ENCODE assay signal across 13 mouse cellular contexts in genomic region chr2:34260653-34261076, GRCm38 (mm10).
DNase-seq lines count a peak whose midpoint lies in the region; ATAC-seq and TF ChIP-seq lines count a peak whose summit lies in the region.
"Had no signal": no experiment of that assay in that cellular context is flagged by ENCODE, and none has a peak within 500 bp of the region (broad histone marks: within the 10 kb centered on the region; RNA-seq: fewer than 3 reads in every experiment).

No protein-coding gene starts in this region.

- H3K9me3 ChIP-seq in neural tube, embryonic 15.5 days (replicated peaks): no peaks in the 10 kb centered on the region
- H3K9me3 ChIP-seq in midbrain, embryonic 12.5 days: no peaks in the 10 kb centered on the region
- no peaks in the 10 kb centered on the region for H3K9me3 ChIP-seq in heart, embryonic 11.5 days (replicated peaks; ENCODE audit: control insufficient read depth, low read length)
- H3K9me3 ChIP-seq: liver, embryonic 13.5 days had no signal

- TF ChIP-seq POLR2A in embryonic fibroblast, embryonic 13.5 days (IDR thresholded peaks at IDR 0.05; ENCODE audit: low read depth, low read length): no peak

- H3K4me2 ChIP-seq in neural tube, embryonic 15.5 days: no peak overlapping the region
- 0 out of 2 replicates have a peak overlapping the region, but pooled peaks have one; percentile 4 for H3K4me2 ChIP-seq in midbrain, embryonic 12.5 days (replicated peaks)
- H3K4me2 ChIP-seq in heart, embryonic 11.5 days: no peak overlapping the region
- H3K4me2 ChIP-seq: liver, embryonic 13.5 days had no signal

- H3K4me3 ChIP-seq in neural tube, embryonic 15.5 days (replicated peaks): no peak overlapping the region
- no peak overlapping the region for H3K4me3 ChIP-seq in embryonic fibroblast, embryonic 13.5 days (ENCODE audit: insufficient read depth, low read length)
- no peak overlapping the region for H3K4me3 ChIP-seq in midbrain, embryonic 12.5 days
- H3K4me3 ChIP-seq in heart, embryonic 11.5 days (ENCODE audit: low read depth, low read length): no peak overlapping the region
- H3K4me3 ChIP-seq: liver, embryonic 13.5 days had no signal

- peaks cover 26% of the 10 kb centered on the region for H3K4me1 ChIP-seq in neural tube, embryonic 15.5 days
- H3K4me1 ChIP-seq in embryonic fibroblast, embryonic 13.5 days (ENCODE audit: control insufficient read depth, insufficient read depth, low read length): peaks cover 2% of the 10 kb centered on the region; the same call in 1 of the 2 replicates
- peaks cover 27% of the 10 kb centered on the region for H3K4me1 ChIP-seq in midbrain, embryonic 12.5 days
- 0 out of 2 replicates have a peak, but pooled peaks cover 2% of the 10 kb centered on the region for H3K4me1 ChIP-seq in heart, embryonic 11.5 days (ENCODE audit: control insufficient read depth, insufficient read depth, low read length)
- H3K4me1 ChIP-seq: liver, embryonic 13.5 days had no signal

- no peak for TF ChIP-seq CTCF in embryonic fibroblast, embryonic 13.5 days (IDR thresholded peaks at IDR 0.05; ENCODE audit: borderline replicate concordance, insufficient read depth, low read length)

- no peak overlapping the region for H3K9ac ChIP-seq in neural tube, embryonic 15.5 days (replicated peaks)
- no peak overlapping the region for H3K9ac ChIP-seq in midbrain, embryonic 12.5 days (replicated peaks)
- no peak overlapping the region for H3K9ac ChIP-seq in heart, embryonic 11.5 days (ENCODE audit: low read depth, low read length)
- H3K9ac ChIP-seq: liver, embryonic 13.5 days had no signal

- ATAC-seq in neural tube, embryonic 15.5 days (ENCODE audit: low FRiP score): no peak
- ATAC-seq in midbrain, embryonic 12.5 days (ENCODE audit: low FRiP score, low read depth): peak; percentile 68
- ATAC-seq in heart, embryonic 11.5 days (replicated peaks; ENCODE audit: insufficient number of reproducible peaks, low FRiP score, low TSS enrichment): no peak

- no peak overlapping the region for H3K27ac ChIP-seq in neural tube, embryonic 15.5 days (replicated peaks)
- H3K27ac ChIP-seq in embryonic fibroblast, embryonic 13.5 days (ENCODE audit: insufficient read depth, low read length): peak overlapping the region; percentile 22; the same call in 1 of the 2 replicates
- H3K27ac ChIP-seq in midbrain, embryonic 12.5 days (replicated peaks): peak overlapping the region; percentile 72
- H3K27ac ChIP-seq in heart, embryonic 11.5 days (ENCODE audit: low read depth, low read length): no peak overlapping the region
- H3K27ac ChIP-seq: liver, embryonic 13.5 days had no signal

- 17% methylated on average over 4 of the region's 4 CpGs for WGBS in neural tube, embryonic 15.5 days
- 22% methylated on average over 4 of the region's 4 CpGs for WGBS in midbrain, embryonic 12.5 days
- 47% methylated on average over 4 of the region's 4 CpGs for WGBS in heart, embryonic 11.5 days (ENCODE audit: insufficient replicate concordance)

- H3K36me3 ChIP-seq in neural tube, embryonic 15.5 days: no peaks in the 10 kb centered on the region
- no peaks in the 10 kb centered on the region for H3K36me3 ChIP-seq in midbrain, embryonic 12.5 days
- no peaks in the 10 kb centered on the region for H3K36me3 ChIP-seq in heart, embryonic 11.5 days (ENCODE audit: control insufficient read depth, insufficient read depth, low read length)
- H3K36me3 ChIP-seq: liver, embryonic 13.5 days had no signal

- H3K27me3 ChIP-seq in neural tube, embryonic 15.5 days (replicated peaks): no peaks in the 10 kb centered on the region
- H3K27me3 ChIP-seq in midbrain, embryonic 12.5 days: no peaks in the 10 kb centered on the region
- no peaks in the 10 kb centered on the region for H3K27me3 ChIP-seq in heart, embryonic 11.5 days (ENCODE audit: control insufficient read depth, insufficient read depth, low read length)
- H3K27me3 ChIP-seq: liver, embryonic 13.5 days had no signal

- DNase-seq in neural tube, embryonic 10.5 days (ENCODE audit: extremely low spot score, low spot score): peak; percentile 21
- no peak for DNase-seq in adipocyte (ENCODE audit: low spot score)
- no peak for DNase-seq in frontal cortex, postnatal 10 days (ENCODE audit: low spot score in 2 of 2)
- no peak for DNase-seq in right cerebral cortex, postnatal 10 days (ENCODE audit: low spot score in 2 of 2)
- DNase-seq: adrenal gland, postnatal 14 days; heart, postnatal 10 days; kidney, adult 2 months; liver, embryonic 13.5 days; spleen, adult 18-20 months had no signal

Comparison
In these comparisons a context has a peak if more than half of its experiments do, and no peak if none do; other contexts are left out.
1. H3K27ac ChIP-seq: peak in embryonic fibroblast, embryonic 13.5 days (single experiment) and midbrain, embryonic 12.5 days (single experiment); none in neural tube, embryonic 15.5 days (single experiment) and heart, embryonic 11.5 days (single experiment).